10 mouse cellular contexts compared by ENCODE assay signal in the genomic region with DNA sequence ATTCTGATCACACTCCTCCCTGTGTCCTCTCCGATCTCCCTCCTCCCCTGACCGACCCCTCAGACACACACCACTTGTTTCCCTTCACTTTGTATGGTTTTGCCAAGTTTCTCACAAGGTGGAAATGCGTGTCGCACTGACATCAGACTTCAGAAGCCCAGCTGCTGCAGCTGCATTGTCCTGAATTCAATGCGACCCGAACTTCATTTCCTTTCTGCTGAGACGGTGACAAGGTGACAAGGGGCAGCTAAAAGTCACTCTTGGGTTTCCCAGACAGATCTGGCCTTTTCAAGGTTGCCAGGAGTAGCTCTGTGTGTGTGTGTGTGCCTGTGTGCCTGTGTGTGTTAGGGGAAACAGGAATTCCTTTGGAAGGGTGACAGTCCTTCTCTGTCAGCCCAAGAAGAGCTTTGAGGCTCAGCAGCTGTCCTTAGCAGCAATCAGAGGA.
DNase-seq lines count a peak whose midpoint lies in the region; ATAC-seq lines count a peak whose summit lies in the region.
"Had no signal": no experiment of that assay in that cellular context is flagged by ENCODE, and none has a peak within 500 bp of the region (broad histone marks: within the 10 kb centered on the region; RNA-seq: fewer than 3 reads in every experiment).

No protein-coding gene starts in this region.

- no peak overlapping the region for H3K27ac ChIP-seq in embryonic facial prominence, embryonic 11.5 days (replicated peaks; ENCODE audit: low read depth, low read length)
- H3K27ac ChIP-seq in heart, embryonic 16.5 days (ENCODE audit: low read length): peak overlapping the region; percentile 49
- H3K27ac ChIP-seq: macrophage had no signal

- peak; percentile 22 for DNase-seq in lung, postnatal 10 days
- no peak for DNase-seq in lung, postnatal 36 days
- DNase-seq in embryonic facial prominence, embryonic 11.5 days (ENCODE audit: low spot score): no peak
- DNase-seq in kidney, postnatal 4 days: peak; percentile 36 to 52
- no peak for DNase-seq in left cerebral cortex, adult 9 months (ENCODE audit: low spot score in 2 of 2)
- DNase-seq: retina, postnatal 1 day had no signal

- H3K36me3 ChIP-seq in embryonic facial prominence, embryonic 11.5 days (replicated peaks; ENCODE audit: control insufficient read depth, insufficient read depth, low read depth, low read length): no peaks in the 10 kb centered on the region
- no peaks in the 10 kb centered on the region for H3K36me3 ChIP-seq in heart, embryonic 16.5 days (ENCODE audit: control insufficient read depth, insufficient read depth)

- H3K9ac ChIP-seq in embryonic facial prominence, embryonic 11.5 days (replicated peaks; ENCODE audit: low read length): no peak overlapping the region
- H3K9ac ChIP-seq in heart, embryonic 16.5 days (ENCODE audit: low read length): peak overlapping the region; percentile 41

- ATAC-seq in embryonic facial prominence, embryonic 11.5 days (replicated peaks; ENCODE audit: insufficient number of reproducible peaks, low FRiP score, low TSS enrichment, low read depth): 0 out of 2 replicates have a peak, but pooled peaks have one; percentile 23
- ATAC-seq in heart, embryonic 16.5 days (replicated peaks; ENCODE audit: extremely low read depth, insufficient read depth, low FRiP score): peak; percentile 53; the same call in 1 of the 2 replicates
- no peak for ATAC-seq in megakaryocyte progenitor cell, adult 5-6 weeks (replicated peaks; ENCODE audit: poor library complexity)
- ATAC-seq: intestine, postnatal 0 days had no signal

- no peak overlapping the region for H3K4me2 ChIP-seq in embryonic facial prominence, embryonic 11.5 days (ENCODE audit: low read depth, low read length)
- peak overlapping the region; percentile 23; the same call in 1 of the 2 replicates for H3K4me2 ChIP-seq in heart, embryonic 16.5 days (ENCODE audit: low read depth, low read length)

- H3K27me3 ChIP-seq in embryonic facial prominence, embryonic 11.5 days (ENCODE audit: control insufficient read depth, insufficient read depth, low read length): no peaks in the 10 kb centered on the region
- H3K27me3 ChIP-seq in heart, embryonic 16.5 days (ENCODE audit: control insufficient read depth, insufficient read depth, low read length): no peaks in the 10 kb centered on the region

- H3K4me1 ChIP-seq in embryonic facial prominence, embryonic 11.5 days (ENCODE audit: control insufficient read depth, insufficient read depth, low read length): no peaks in the 10 kb centered on the region
- peaks cover 21% of the 10 kb centered on the region for H3K4me1 ChIP-seq in heart, embryonic 16.5 days (ENCODE audit: control insufficient read depth, insufficient read depth, low read length)

- WGBS in embryonic facial prominence, embryonic 11.5 days: 53% methylated on average over 7 of the region's 7 CpGs
- 26% methylated on average over 7 of the region's 7 CpGs for WGBS in heart, embryonic 16.5 days

- H3K9me3 ChIP-seq in embryonic facial prominence, embryonic 11.5 days (replicated peaks; ENCODE audit: control insufficient read depth, low read length): no peaks in the 10 kb centered on the region
- H3K9me3 ChIP-seq in heart, embryonic 16.5 days (replicated peaks; ENCODE audit: control insufficient read depth, low read length): no peaks in the 10 kb centered on the region

- H3K4me3 ChIP-seq in embryonic facial prominence, embryonic 11.5 days (ENCODE audit: low read depth, low read length): no peak overlapping the region
- no peak overlapping the region for H3K4me3 ChIP-seq in heart, embryonic 16.5 days (ENCODE audit: low read length)

Comparison
In these comparisons a context has a peak if more than half of its experiments do, and no peak if none do; other contexts are left out.
1. DNase-seq: peak in lung, postnatal 10 days (single experiment) and kidney, postnatal 4 days (2 of 2); none in lung, postnatal 36 days (single experiment), embryonic facial prominence, embryonic 11.5 days (single experiment) and left cerebral cortex, adult 9 months (0 of 2).